Mouse (Mus musculus): ENCODE results near the gene Gm48552. TPM values are rescaled to one million over a fixed set of nuclear protein-coding genes. Genes with fewer than 3 reads are reported as not detected.
A peak's percentile ranks its signal among the peaks of the same experiment; 100 is the strongest.

The Gm48552 gene
- 1.2 and 1.8 TPM in 2 replicates for polyA plus RNA-seq (2016; fragmentation: Nextera tagmentation; extraction: Ambion mirVana)

DNA sequence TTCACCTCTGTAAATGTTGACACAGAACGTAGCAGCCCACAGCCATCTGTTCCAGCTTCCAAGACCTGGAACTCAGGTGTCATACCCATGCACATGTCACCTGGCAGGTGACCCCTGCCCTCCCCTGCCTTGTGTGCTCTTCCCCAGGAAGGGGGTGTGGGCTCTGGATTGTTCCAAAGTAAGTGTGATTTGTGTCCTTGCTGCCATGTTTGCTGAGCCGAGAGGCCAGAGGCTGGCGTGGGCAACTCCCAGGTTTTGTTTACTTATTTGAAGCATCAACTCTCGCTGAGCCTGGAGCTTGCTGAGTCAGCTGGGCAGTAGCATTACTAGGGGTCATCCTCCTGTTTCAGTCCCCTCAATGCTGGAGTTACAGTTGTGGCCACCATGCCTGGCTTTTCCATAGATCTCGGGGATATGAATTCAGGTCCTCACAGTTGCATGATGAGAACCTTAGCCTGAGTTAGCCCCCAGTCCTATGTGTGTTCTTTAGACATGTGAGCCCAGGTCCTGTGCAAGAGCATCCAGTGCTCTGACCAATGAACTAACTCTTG is at the start of gene Gm48552:
Gene Gm48552, plus strand, starts transcription at position 501 of the 551 bp plus-strand sequence.
- H3K4me2 ChIP-seq = no peak within 1 kb of the TSS
- peak within 1 kb of the TSS; percentile 47; the same call in 1 of the 2 replicates for H3K27ac ChIP-seq (ENCODE audit: poor library complexity, severe bottlenecking)
- H3K9me3 ChIP-seq (replicated peaks) = no peaks in the 10 kb centered on the region
- 80% methylated on average over 5 of the region's 5 CpGs for WGBS
- no peak within 1 kb of the TSS for H3K4me3 ChIP-seq
- no peak for ATAC-seq (ENCODE audit: insufficient number of reproducible peaks, low FRiP score)
- no peaks in the 10 kb centered on the region for H3K27me3 ChIP-seq (replicated peaks)
- H3K36me3 ChIP-seq = peaks cover 34% of the 10 kb centered on the region
- H3K9ac ChIP-seq = peak within 1 kb of the TSS; percentile 52; the same call in 1 of the 2 replicates
- peaks cover 41% of the 10 kb centered on the region for H3K4me1 ChIP-seq (replicated peaks)

DNA sequence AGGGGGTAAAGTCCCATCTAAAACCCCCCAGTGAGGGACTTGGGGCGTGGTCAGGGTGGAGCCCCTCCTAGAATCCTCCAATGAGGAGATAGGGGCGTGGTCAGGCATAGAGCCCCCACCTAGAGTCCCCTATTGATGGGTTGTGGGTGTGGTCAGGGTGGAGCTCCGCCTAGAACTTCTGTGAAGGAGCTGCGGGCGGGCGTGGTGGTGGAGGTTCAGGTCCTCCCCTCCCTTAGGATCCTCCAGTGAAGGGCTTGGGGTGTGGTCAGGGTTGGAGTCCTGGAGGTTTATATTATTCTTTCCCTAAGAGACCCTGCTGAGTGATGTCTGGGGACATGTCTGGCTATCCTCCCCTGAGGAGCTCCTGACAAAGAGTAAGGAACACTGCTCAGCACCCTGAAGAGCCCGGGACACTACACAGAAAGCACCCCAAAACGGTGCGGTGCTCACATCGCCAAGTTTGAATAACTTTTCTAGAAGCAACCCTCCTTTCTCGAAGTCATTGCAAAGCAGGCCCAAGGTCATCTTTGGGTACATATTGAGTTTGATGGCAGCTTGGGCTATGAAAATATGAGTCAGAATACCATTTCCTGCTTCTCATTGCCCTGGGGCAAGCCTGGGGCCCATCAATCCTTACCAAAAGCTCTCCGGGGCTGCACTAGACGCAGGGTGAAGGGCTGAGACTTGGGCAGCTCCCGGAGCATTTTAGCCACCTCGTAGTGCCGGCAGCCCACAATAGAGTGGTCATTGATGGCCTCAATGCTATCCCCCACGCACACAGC is 48.1 kb upstream of the Gm48552 start:
- Histone ChIP-seq H3K4me3 (no peak overlapping the region), H3K4me1 (replicated peaks) (peaks cover 23% of the 10 kb centered on the region), H3K27ac (ENCODE audit: poor library complexity, severe bottlenecking) (no peak overlapping the region), H3K27me3 (replicated peaks) (peaks cover 58% of the 10 kb centered on the region), H3K36me3 (peaks cover 6% of the 10 kb centered on the region), H3K9ac (no peak overlapping the region), H3K4me2 (no peak overlapping the region), H3K9me3 (replicated peaks) (no peaks in the 10 kb centered on the region)
- ATAC-seq (ENCODE audit: insufficient number of reproducible peaks, low FRiP score) = peak; percentile 36; the same call in 1 of the 2 replicates
- WGBS = 35% methylated on average over 17 of the region's 17 CpGs

DNA sequence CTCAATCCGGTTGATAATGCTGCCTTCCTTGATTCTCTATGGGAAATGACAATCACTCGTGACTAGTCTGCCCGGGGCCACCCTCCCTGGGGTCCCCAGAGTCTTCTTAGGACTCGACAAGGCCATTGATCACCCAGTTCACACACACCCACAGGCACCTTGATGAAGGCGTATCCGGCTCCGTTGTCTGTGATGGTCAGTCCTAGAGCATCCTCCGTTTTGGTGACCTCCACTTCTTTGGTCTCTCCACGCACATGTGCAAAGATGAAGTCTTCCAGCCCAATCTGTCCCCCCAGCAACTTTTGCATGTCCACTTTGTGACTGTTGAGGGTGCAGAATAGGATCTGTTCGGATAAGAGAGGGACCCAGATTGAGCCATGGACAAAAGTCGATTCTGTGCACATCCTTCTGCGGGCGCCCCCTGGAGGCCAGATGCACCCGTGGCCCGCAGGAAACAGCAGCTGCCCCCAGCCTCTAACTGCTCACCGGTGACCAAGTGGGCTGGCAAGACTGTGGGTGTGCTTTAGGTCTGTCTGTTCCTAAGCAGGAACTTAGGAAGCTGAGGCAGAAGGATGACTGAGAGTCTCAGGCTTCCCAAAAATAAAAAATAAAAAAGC is 47.4 kb upstream of the Gm48552 start:
- H3K27me3 ChIP-seq (replicated peaks) = peaks cover 58% of the 10 kb centered on the region
- H3K36me3 ChIP-seq = peaks cover 12% of the 10 kb centered on the region
- ATAC-seq (ENCODE audit: insufficient number of reproducible peaks, low FRiP score) = no peak
- H3K4me3 ChIP-seq = no peak overlapping the region
- WGBS = 30% methylated on average over 16 of the region's 16 CpGs
- no peaks in the 10 kb centered on the region for H3K9me3 ChIP-seq (replicated peaks)
- H3K9ac ChIP-seq = no peak overlapping the region
- no peak overlapping the region for H3K27ac ChIP-seq (ENCODE audit: poor library complexity, severe bottlenecking)
- H3K4me2 ChIP-seq = no peak overlapping the region
- peaks cover 18% of the 10 kb centered on the region for H3K4me1 ChIP-seq (replicated peaks)

DNA sequence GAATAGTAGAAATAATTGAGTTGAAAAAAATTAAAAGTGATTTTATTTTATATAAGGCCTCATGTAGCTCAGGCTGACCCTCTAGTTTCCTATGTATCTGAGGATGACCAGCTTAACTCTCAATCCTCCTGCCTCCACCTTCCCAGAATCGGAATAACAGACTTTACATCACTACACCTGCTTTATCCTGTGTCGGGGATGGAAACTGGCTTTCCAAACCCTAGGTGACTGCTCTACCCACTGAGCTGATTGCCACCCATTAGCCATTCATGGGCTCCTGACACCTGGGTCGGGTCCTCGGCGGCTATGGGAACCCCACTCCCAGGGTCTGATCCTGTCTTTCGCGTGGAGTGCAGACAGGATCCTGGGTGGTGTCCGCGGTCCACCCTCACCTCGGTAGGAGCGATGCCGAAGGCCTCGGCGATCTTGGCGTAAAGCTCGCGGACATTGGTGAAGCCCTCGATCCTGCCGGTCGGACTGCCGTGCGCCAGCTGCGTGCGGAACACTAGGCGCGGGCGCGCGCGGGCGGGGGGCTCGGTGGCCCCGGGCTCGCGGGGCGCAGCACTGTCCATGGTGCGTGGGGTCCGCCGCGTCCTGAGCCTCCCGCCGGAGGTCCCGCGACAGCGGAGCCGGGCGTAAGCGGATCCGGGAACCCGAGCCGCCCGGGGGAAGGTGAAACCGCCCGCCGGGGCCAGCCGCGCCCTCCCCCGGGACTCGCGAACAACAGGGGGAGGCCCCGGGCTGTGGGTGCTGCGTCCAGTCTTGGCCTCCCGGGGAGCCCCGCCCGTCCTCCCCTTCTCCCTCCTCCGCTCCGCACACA is 45.9 kb upstream of the Gm48552 start, which contains the start of gene Gipc3:
Gene Gipc3, minus strand, starts transcription at position 581 of the 820 bp plus-strand sequence.
- no peak within 1 kb of the TSS for H3K27ac ChIP-seq (ENCODE audit: poor library complexity, severe bottlenecking)
- peaks cover 19% of the 10 kb centered on the region for H3K36me3 ChIP-seq
- peak within 1 kb of the TSS; percentile 55 for H3K4me3 ChIP-seq
- peaks cover 51% of the 10 kb centered on the region for H3K27me3 ChIP-seq (replicated peaks)
- H3K9me3 ChIP-seq (replicated peaks) = no peaks in the 10 kb centered on the region
- H3K4me1 ChIP-seq (replicated peaks) = peaks cover 32% of the 10 kb centered on the region
- ATAC-seq (ENCODE audit: insufficient number of reproducible peaks, low FRiP score) = no peak
- H3K9ac ChIP-seq = peak within 1 kb of the TSS; percentile 74
- 8% methylated on average over 38 of the region's 67 CpGs for WGBS
- peak within 1 kb of the TSS; percentile 88 for H3K4me2 ChIP-seq

DNA sequence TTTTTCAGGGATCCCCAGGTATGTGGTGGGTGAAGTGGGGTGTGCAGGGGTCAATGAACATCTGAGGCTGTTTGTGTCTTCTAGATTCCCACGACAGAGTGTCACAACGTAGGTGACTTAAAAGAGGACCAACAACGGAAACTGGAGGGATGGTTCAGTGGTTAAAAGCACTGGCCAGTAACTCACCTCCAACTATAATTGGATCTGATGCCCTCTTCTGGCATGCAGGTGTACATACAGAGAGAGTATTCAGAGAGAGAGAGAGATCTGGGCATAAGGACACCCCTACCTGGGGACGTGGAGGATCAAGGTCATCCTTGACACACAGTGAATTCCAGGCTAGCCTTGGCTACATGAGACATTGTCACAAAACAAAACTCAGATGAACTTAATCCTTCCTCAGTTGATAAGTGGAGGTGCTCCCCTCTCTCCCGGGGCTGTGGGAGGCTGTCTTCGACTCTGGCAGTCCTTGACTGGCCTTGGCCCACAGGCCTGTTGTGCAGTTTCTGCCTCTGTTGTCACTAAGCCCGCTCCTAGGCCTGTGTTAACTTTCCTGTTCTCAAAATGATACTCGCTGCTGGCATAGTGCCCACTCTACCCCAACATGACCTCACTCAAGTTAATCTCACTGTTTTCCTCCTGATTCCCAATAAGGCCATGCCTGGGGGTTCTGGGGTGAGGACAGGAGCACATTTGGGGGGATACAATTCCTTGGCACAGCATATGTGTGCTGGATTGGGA is 44.2 kb upstream of the Gm48552 start:
- H3K27ac ChIP-seq (ENCODE audit: poor library complexity, severe bottlenecking) = no peak overlapping the region
- peaks cover 48% of the 10 kb centered on the region for H3K4me1 ChIP-seq (replicated peaks)
- peaks cover 26% of the 10 kb centered on the region for H3K36me3 ChIP-seq
- H3K27me3 ChIP-seq (replicated peaks) = peaks cover 41% of the 10 kb centered on the region
- WGBS = 42% methylated on average over 8 of the region's 8 CpGs
- ATAC-seq (ENCODE audit: insufficient number of reproducible peaks, low FRiP score) = no peak
- H3K9me3 ChIP-seq (replicated peaks) = no peaks in the 10 kb centered on the region
- H3K4me3 ChIP-seq = no peak overlapping the region
- no peak overlapping the region for H3K4me2 ChIP-seq
- no peak overlapping the region for H3K9ac ChIP-seq

DNA sequence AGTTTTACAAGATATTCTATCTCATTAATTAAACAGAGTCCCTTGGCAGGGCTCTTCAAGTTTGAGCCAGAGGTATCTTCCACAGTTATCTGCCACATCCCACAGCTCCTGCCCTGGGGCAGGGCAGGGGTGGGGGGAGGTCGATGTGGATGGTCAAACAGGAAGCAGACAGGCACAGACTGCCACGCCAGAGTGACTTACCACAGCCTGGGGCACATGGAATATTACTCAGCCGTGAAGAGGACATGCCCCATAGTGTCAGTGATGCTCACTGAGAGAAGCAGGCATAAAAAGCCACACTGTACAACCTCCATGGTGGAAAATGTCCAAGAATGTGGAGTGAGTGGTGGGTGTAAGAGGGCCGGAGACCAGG is 43.7 kb upstream of the Gm48552 start:
- ATAC-seq (ENCODE audit: insufficient number of reproducible peaks, low FRiP score) = no peak
- Histone ChIP-seq H3K9me3 (replicated peaks) (no peaks in the 10 kb centered on the region), H3K36me3 (peaks cover 26% of the 10 kb centered on the region), H3K27ac (ENCODE audit: poor library complexity, severe bottlenecking) (no peak overlapping the region), H3K4me1 (replicated peaks) (peaks cover 49% of the 10 kb centered on the region), H3K9ac (no peak overlapping the region), H3K27me3 (replicated peaks) (peaks cover 41% of the 10 kb centered on the region), H3K4me2 (no peak overlapping the region), H3K4me3 (no peak overlapping the region)
- 73% methylated on average over 4 of the region's 4 CpGs for WGBS

DNA sequence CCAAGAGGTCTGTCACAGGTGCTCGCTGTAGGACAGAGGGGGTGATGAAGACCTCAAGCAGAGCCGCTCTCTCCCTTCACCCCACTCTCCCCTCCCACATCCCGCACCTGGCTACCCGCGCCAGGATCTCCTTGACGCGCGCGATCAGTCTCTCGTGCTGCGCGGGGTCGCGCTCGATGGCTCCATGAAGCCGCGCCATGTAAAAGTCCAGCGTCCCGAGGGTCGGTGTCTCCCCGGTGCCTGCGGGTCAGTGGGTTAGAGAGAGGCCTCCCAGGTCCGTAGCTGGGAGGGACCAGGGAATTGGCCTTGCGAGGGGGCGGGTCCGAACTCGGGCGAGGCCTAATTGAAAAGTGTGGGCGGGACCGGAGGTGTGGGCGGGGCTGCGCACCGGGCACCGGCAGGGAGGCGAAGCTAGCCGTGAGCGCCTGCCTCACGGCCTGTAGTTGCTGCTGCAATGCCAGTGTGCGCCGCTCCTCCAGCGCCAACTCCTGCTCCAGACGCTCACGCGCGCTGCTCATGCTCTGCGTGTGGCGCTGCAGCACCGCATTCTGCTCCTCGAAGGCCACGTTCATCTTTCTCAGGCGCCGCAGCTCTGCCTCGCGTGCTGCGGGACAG is 42.2 kb upstream of the Gm48552 start:
- Histone ChIP-seq H3K4me3 (peak overlapping the region; percentile 23), H3K4me1 (replicated peaks) (peaks cover 51% of the 10 kb centered on the region), H3K27ac (ENCODE audit: poor library complexity, severe bottlenecking) (peak overlapping the region; percentile 61; the same call in 1 of the 2 replicates), H3K27me3 (replicated peaks) (peaks cover 30% of the 10 kb centered on the region), H3K9ac (peak overlapping the region; percentile 56), H3K36me3 (peaks cover 26% of the 10 kb centered on the region), H3K9me3 (replicated peaks) (no peaks in the 10 kb centered on the region), H3K4me2 (peak overlapping the region; percentile 57)
- ATAC-seq (ENCODE audit: insufficient number of reproducible peaks, low FRiP score) = peak; percentile 44
- WGBS = 11% methylated on average over 55 of the region's 55 CpGs

DNA sequence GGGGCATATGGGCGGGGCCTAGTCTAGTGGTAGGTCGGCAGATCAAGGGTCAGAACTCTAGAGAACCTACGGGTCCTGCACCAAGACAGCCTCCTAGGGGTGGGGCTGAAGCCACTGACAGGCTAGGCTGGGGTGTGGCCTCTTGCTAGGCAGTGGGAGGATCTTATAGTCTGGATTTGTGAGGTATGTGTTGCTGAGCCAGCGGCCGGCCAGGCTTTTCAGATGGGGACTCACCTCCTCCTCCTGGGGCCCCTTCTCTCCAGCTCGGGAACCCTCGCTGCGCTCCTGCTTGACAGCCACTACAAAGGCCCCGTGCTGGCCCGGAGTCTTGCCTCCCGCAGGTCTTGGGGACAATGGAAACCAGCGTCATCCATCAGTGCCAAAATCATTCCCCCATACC is 39.7 kb upstream of the Gm48552 start:
- 0 out of 2 replicates have a peak, but pooled peaks cover 7% of the 10 kb centered on the region for H3K27me3 ChIP-seq (replicated peaks)
- H3K36me3 ChIP-seq = peaks cover 26% of the 10 kb centered on the region
- H3K4me1 ChIP-seq (replicated peaks) = peaks cover 48% of the 10 kb centered on the region
- WGBS = 9% methylated on average over 12 of the region's 12 CpGs
- peak overlapping the region; percentile 85 for H3K4me3 ChIP-seq
- peak; percentile 40 for ATAC-seq (ENCODE audit: insufficient number of reproducible peaks, low FRiP score)
- no peaks in the 10 kb centered on the region for H3K9me3 ChIP-seq (replicated peaks)
- H3K27ac ChIP-seq (ENCODE audit: poor library complexity, severe bottlenecking) = peak overlapping the region; percentile 74; the same call in 1 of the 2 replicates
- peak overlapping the region; percentile 94 for H3K9ac ChIP-seq
- peak overlapping the region; percentile 70 for H3K4me2 ChIP-seq

DNA sequence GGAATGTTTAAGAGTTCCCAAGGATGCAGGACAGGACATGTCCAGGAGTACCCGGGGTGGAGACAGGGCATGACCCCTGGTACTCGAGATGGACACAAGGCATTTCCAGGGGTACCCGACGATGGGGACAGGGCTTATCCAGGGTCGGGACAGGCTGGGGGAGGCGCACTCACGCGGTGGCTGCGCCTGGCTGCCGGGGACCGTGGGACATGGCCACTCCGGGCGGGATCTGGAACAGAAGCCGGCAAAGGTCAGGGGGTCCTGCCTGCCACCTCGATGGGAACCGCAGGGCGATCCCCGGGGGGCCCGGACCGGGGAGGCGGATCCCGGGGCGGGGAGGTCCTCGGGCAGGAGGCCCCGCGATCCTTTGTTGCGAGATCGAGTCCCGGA is 38.8 kb upstream of the Gm48552 start:
- Histone ChIP-seq H3K4me2 (peak overlapping the region; percentile 70), H3K27me3 (replicated peaks) (0 out of 2 replicates have a peak, but pooled peaks cover 4% of the 10 kb centered on the region), H3K4me3 (peak overlapping the region; percentile 85), H3K9ac (peak overlapping the region; percentile 94), H3K9me3 (replicated peaks) (no peaks in the 10 kb centered on the region), H3K4me1 (replicated peaks) (peaks cover 45% of the 10 kb centered on the region), H3K36me3 (peaks cover 26% of the 10 kb centered on the region), H3K27ac (ENCODE audit: poor library complexity, severe bottlenecking) (peak overlapping the region; percentile 74)
- 1% methylated on average over 28 of the region's 29 CpGs for WGBS
- peak; percentile 1 for ATAC-seq (ENCODE audit: insufficient number of reproducible peaks, low FRiP score)

Data from heart, embryonic 12.5 days (tissue).